Mouse (Mus musculus): ENCODE results near the gene Hes6.

DNA sequence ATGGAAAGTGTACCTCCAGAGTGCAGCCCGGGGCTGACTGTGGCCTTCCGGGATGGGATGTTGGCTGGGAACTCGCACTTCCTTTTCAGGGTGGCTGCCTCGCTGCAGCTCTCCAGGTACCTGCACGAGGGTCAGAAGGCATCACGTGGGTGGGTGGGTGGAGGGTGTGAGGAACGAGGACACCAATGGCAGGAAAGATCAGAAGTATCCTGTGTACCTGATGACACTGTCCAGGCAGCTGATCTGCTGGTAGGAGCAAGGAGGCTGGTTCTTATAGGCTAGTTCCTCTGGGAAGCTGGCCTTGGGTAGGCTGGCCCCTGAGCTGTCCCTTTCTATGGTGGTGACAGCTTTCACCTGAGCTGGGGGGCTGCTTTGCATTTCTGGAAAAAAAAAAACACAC lies 16.9 kb upstream of the Hes6 start:
- TF ChIP-seq CTCF (IDR thresholded peaks at IDR 0.05; ENCODE audit: borderline replicate concordance, insufficient read depth, low read depth, low read length) (no peak), POLR2A (IDR thresholded peaks at IDR 0.05; ENCODE audit: borderline replicate concordance, insufficient read depth, low read length) (no peak)

All from cerebellum, adult 2 months (tissue).